Mouse (Mus musculus) lung, embryonic 16.5 days (tissue): ENCODE data around the gene Meioc. TPM values are rescaled to one million over a fixed set of nuclear protein-coding genes. Genes with fewer than 3 reads are reported as not detected.
"Not testable (repeated sequence)": the region's sequence is repeated elsewhere in the genome, so short reads cannot be mapped to it uniquely, and the experiment has no call there.

ENCODE experiments used
- ATAC-seq: fragments of 200-750 bp; cut with Nextera tagmentation; 2 replicates; pipeline ENCODE4 v1.8.0; 2017; ENCODE audit warnings: low read depth, mild to moderate bottlenecking, moderate library complexity
- H3K27ac ChIP-seq: fragments of 300-500 bp; sonication (generic); 2 replicates; pipeline ENCODE4 v1.5.1; 2014; ENCODE audit warnings: mild to moderate bottlenecking, control low read depth, low read length
- H3K27me3 ChIP-seq: fragments of 300-500 bp; sonication (generic); 2 replicates; pipeline ENCODE4 v1.6.1; 2014; ENCODE audit warnings: low read depth, low read length, mixed read lengths; ENCODE audit not compliant: control insufficient read depth, insufficient read depth
- H3K36me3 ChIP-seq: fragments of 300-500 bp; sonication (generic); 2 replicates; pipeline ENCODE4 v1.6.1; 2014; ENCODE audit warnings: low read length; ENCODE audit not compliant: control insufficient read depth, insufficient read depth
- H3K4me1 ChIP-seq: fragments of 300-500 bp; sonication (generic); replicated peaks from 2 replicates; pipeline ENCODE4 v1.6.1; 2014; ENCODE audit warnings: low read length, mixed read lengths; ENCODE audit not compliant: control insufficient read depth, insufficient read depth
- H3K4me2 ChIP-seq: fragments of 300-500 bp; sonication (generic); 2 replicates; pipeline ENCODE4 v1.6.1; 2014; ENCODE audit warnings: low read depth, low read length, control low read depth
- H3K4me3 ChIP-seq: fragments of 300-500 bp; sonication (generic); 2 replicates; pipeline ENCODE4 v1.5.1; 2014; ENCODE audit warnings: mild to moderate bottlenecking, low read length, control low read depth
- H3K9ac ChIP-seq: fragments of 300-500 bp; sonication (generic); 2 replicates; pipeline ENCODE4 v1.6.1; 2014; ENCODE audit warnings: low read length, control low read depth
- H3K9me3 ChIP-seq: fragments of 300-500 bp; sonication (generic); 2 replicates; pipeline ENCODE4 v1.6.1; 2016; ENCODE audit warnings: low read length; ENCODE audit not compliant: control insufficient read depth
- WGBS: fragments of 180-500 bp; shearing (Covaris S2); extraction: QIAGEN DNeasy Blood & Tissue Kit; methylation state at CpG from one replicate; pipeline ENCODE4 v1.1.7; 2014; 5-methylcytosine and 5-hydroxymethylcytosine counted together
- microRNA-seq: library from miRNA; unstranded; fragments of <30 nt; microRNA quantifications from one replicate; pipeline ENCODE4, GENCODE M21; 2016
- polyA plus RNA-seq: library from polyadenylated mRNA; unstranded; fragments of >200 nt; fragmentation: Nextera tagmentation; extraction: Ambion mirVana; gene quantifications from 2 replicates; pipeline ENCODE4 v1.2.1, GENCODE M21; 2015

Meioc gene
- polyA plus RNA-seq, 1 experiment from 2014 or later = 0.19 TPM

- no peak for ATAC-seq
- 82% methylated on average over 4 of the region's 4 CpGs for WGBS
- no peak overlapping the region for H3K4me2 ChIP-seq
Measured at GRCm38 (mm10) chr11:102712411-102712810, 48.9 kb downstream of the Meioc start.

GRCm38 (mm10) chr11:102714578-102714977 lies 51.1 kb downstream of the Meioc start:
- not testable (repeated sequence) for H3K36me3 ChIP-seq, H3K4me2 ChIP-seq, H3K9ac ChIP-seq, H3K27ac ChIP-seq, H3K4me1 ChIP-seq, H3K4me3 ChIP-seq, H3K27me3 ChIP-seq, ATAC-seq, H3K9me3 ChIP-seq
- 88% methylated on average over 2 of the region's 2 CpGs for WGBS

More at GRCm38 (mm10) chr11:102712411-102712810, 48.9 kb downstream of the Meioc start:
- Histone ChIP-seq H3K27ac (no peak overlapping the region), H3K36me3 (no peaks in the 10 kb centered on the region), H3K27me3 (no peaks in the 10 kb centered on the region), H3K9me3 (0 out of 2 replicates have a peak, but pooled peaks cover under 1% of the 10 kb centered on the region), H3K4me3 (no peak overlapping the region), H3K9ac (no peak overlapping the region), H3K4me1 (no peaks in the 10 kb centered on the region)

- H3K36me3 ChIP-seq = no peaks in the 10 kb centered on the region
- H3K27ac ChIP-seq = no peak overlapping the region
- 0 out of 2 replicates have a peak, but pooled peaks cover 4% of the 10 kb centered on the region for H3K9me3 ChIP-seq
- H3K27me3 ChIP-seq = no peaks in the 10 kb centered on the region
- WGBS = 73% methylated on average over 7 of the region's 7 CpGs
- no peak overlapping the region for H3K9ac ChIP-seq
- H3K4me1 ChIP-seq = no peaks in the 10 kb centered on the region
- no peak for ATAC-seq
- H3K4me2 ChIP-seq = no peak overlapping the region
- H3K4me3 ChIP-seq = no peak overlapping the region
Measured at GRCm38 (mm10) chr11:102716135-102716534, 52.6 kb downstream of the Meioc start.

- ATAC-seq = no peak
- no peaks in the 10 kb centered on the region for H3K27me3 ChIP-seq
Measured at GRCm38 (mm10) chr11:102725574-102725973, 62.1 kb downstream of the Meioc start.

GRCm38 (mm10) chr11:102728614-102729013 lies 65.1 kb downstream of the Meioc start:
- 29% methylated on average over 7 of the region's 7 CpGs for WGBS
- no peak overlapping the region for H3K9ac ChIP-seq
- no peak overlapping the region for H3K27ac ChIP-seq
- no peaks in the 10 kb centered on the region for H3K9me3 ChIP-seq
- H3K4me1 ChIP-seq = no peaks in the 10 kb centered on the region
- no peaks in the 10 kb centered on the region for H3K36me3 ChIP-seq
- H3K27me3 ChIP-seq = no peaks in the 10 kb centered on the region
- 0 out of 2 replicates have a peak, but pooled peaks have one; percentile 10 for ATAC-seq
- no peak overlapping the region for H3K4me3 ChIP-seq
- no peak overlapping the region for H3K4me2 ChIP-seq

More at GRCm38 (mm10) chr11:102725574-102725973, 62.1 kb downstream of the Meioc start:
- H3K27ac ChIP-seq = no peak overlapping the region
- H3K4me2 ChIP-seq = no peak overlapping the region
- no peaks in the 10 kb centered on the region for H3K9me3 ChIP-seq
- H3K4me1 ChIP-seq = no peaks in the 10 kb centered on the region
- no peak overlapping the region for H3K9ac ChIP-seq
- no peaks in the 10 kb centered on the region for H3K36me3 ChIP-seq
- WGBS = 30% methylated on average over 3 of the region's 3 CpGs
- H3K4me3 ChIP-seq = no peak overlapping the region

- 62% methylated on average over 3 of the region's 3 CpGs for WGBS
- H3K4me2 ChIP-seq = no peak overlapping the region
- H3K9me3 ChIP-seq = no peaks in the 10 kb centered on the region
- H3K4me3 ChIP-seq = no peak overlapping the region
- no peaks in the 10 kb centered on the region for H3K4me1 ChIP-seq
- no peak overlapping the region for H3K27ac ChIP-seq
- H3K9ac ChIP-seq = no peak overlapping the region
- ATAC-seq = no peak
- no peaks in the 10 kb centered on the region for H3K27me3 ChIP-seq
- H3K36me3 ChIP-seq = no peaks in the 10 kb centered on the region
Measured at GRCm38 (mm10) chr11:102729835-102730234, 66.3 kb downstream of the Meioc start.

GRCm38 (mm10) chr11:102731366-102731765 lies 67.8 kb downstream of the Meioc start:
- Histone ChIP-seq H3K27me3 (no peaks in the 10 kb centered on the region), H3K27ac (no peak overlapping the region), H3K4me3 (no peak overlapping the region), H3K36me3 (no peaks in the 10 kb centered on the region), H3K4me1 (no peaks in the 10 kb centered on the region), H3K4me2 (no peak overlapping the region), H3K9ac (no peak overlapping the region), H3K9me3 (no peaks in the 10 kb centered on the region)
- 68% methylated on average over 6 of the region's 6 CpGs for WGBS
- ATAC-seq = no peak

Small RNAs within 50 kb of the gene (microRNA-seq; reads per million reads assigned to microRNA genes)
- not detected for gene Gm22920

Other genes with a start within 250 kb of the Meioc start
- 195 and 201 TPM in 2 replicates for gene Grn, start 233.4 kb upstream of the Meioc start, polyA plus RNA-seq
- gene Fam171a2, start 216.0 kb upstream of the Meioc start, polyA plus RNA-seq = 2.9 and 3.9 TPM in 2 replicates
- 12.1 TPM in 2 replicates for gene Itga2b, start 193.6 kb upstream of the Meioc start, polyA plus RNA-seq
- 47.1 and 48.6 TPM in 2 replicates for gene Gpatch8, start 107.3 kb upstream of the Meioc start, polyA plus RNA-seq
- 18.4 and 23.2 TPM in 2 replicates for gene Gm11627, start 84.3 kb upstream of the Meioc start, polyA plus RNA-seq
- 25.9 and 27.8 TPM in 2 replicates for gene Fzd2, start 59.3 kb upstream of the Meioc start, polyA plus RNA-seq
- gene Ccdc43, start 34.1 kb downstream of the Meioc start, polyA plus RNA-seq = 45.9 and 47.5 TPM in 2 replicates
- gene Adam11, start 97.7 kb downstream of the Meioc start, polyA plus RNA-seq = 5.0 and 5.1 TPM in 2 replicates
- gene Gjc1, start 156.0 kb downstream of the Meioc start, polyA plus RNA-seq = 60.8 and 65.7 TPM in 2 replicates
- 51.5 and 56.7 TPM in 2 replicates for gene Higd1b, start 172.1 kb downstream of the Meioc start, polyA plus RNA-seq
- gene Eftud2, start 217.3 kb downstream of the Meioc start, polyA plus RNA-seq = 174 and 183 TPM in 2 replicates
- gene Ccdc103, start 217.5 kb downstream of the Meioc start, polyA plus RNA-seq = 3.9 and 5.4 TPM in 2 replicates
- 0.09 TPM in 1 of 2 replicates, not detected in the other for gene Fam187a, start 221.5 kb downstream of the Meioc start, polyA plus RNA-seq
- gene Gfap, start 237.2 kb downstream of the Meioc start, polyA plus RNA-seq = 0.18 and 0.63 TPM in 2 replicates